ENCODE assay signal across 8 mouse cellular contexts in genomic region chr8:53680846-53681245, GRCm38 (mm10). TPM values are rescaled to one million over a fixed set of nuclear protein-coding genes. Genes with fewer than 3 reads are reported as not detected.
DNase-seq lines count a peak whose midpoint lies in the region; ATAC-seq and TF ChIP-seq lines count a peak whose summit lies in the region.

No protein-coding gene starts in this region.

- no peaks in the 10 kb centered on the region for H3K27me3 ChIP-seq in intestine, embryonic 16.5 days (replicated peaks; ENCODE audit: control insufficient read depth, insufficient read depth, low read length)
- H3K27me3 ChIP-seq in liver, embryonic 14.5 days (ENCODE audit: control insufficient read depth, insufficient read depth, low read length): no peaks in the 10 kb centered on the region

- no peak overlapping the region for H3K9ac ChIP-seq in intestine, embryonic 16.5 days (ENCODE audit: low read depth, low read length)
- no peak overlapping the region for H3K9ac ChIP-seq in liver, embryonic 14.5 days (replicated peaks)

- no peak overlapping the region for H3K4me3 ChIP-seq in intestine, embryonic 16.5 days (ENCODE audit: low read length)
- no peak overlapping the region for H3K4me3 ChIP-seq in liver, embryonic 14.5 days (ENCODE audit: insufficient read depth in 1 of 2, low read depth in 2 of 2, low read length in 2 of 2)

- H3K9me3 ChIP-seq in intestine, embryonic 16.5 days (ENCODE audit: control insufficient read depth, low read length): peaks cover 3% of the 10 kb centered on the region; the same call in 1 of the 2 replicates
- no peaks in the 10 kb centered on the region for H3K9me3 ChIP-seq in liver, embryonic 14.5 days (ENCODE audit: control insufficient read depth, low read length)

- peak; percentile 70 for ATAC-seq in intestine, embryonic 16.5 days
- ATAC-seq in liver, embryonic 14.5 days (ENCODE audit: insufficient read depth): no peak

- no peak overlapping the region for H3K4me2 ChIP-seq in intestine, embryonic 16.5 days (ENCODE audit: low read depth, low read length)
- H3K4me2 ChIP-seq in liver, embryonic 14.5 days (ENCODE audit: low read depth): no peak overlapping the region

- no peak overlapping the region for H3K27ac ChIP-seq in intestine, embryonic 16.5 days (ENCODE audit: low read length)
- H3K27ac ChIP-seq in liver, embryonic 14.5 days: no peak overlapping the region

- peak; percentile 57 for DNase-seq in kidney, postnatal 10 days
- DNase-seq in kidney, adult 8-10 months: no peak
- DNase-seq in cerebellum, adult 8-10 months: peak; percentile 21
- peak; percentile 53 to 84 for DNase-seq in frontal cortex, adult 2 months (ENCODE audit: extremely low spot score in 1 of 2, low spot score in 1 of 2)
- no peak for DNase-seq in liver, embryonic 14.5 days (ENCODE audit: low read depth in 3 of 3, low spot score in 3 of 3)
- peak; percentile 80 for DNase-seq in retina, embryonic 14.5 days (ENCODE audit: low spot score)
- no peak for DNase-seq in B cell, adult 2 months

- H3K36me3 ChIP-seq in intestine, embryonic 16.5 days (ENCODE audit: control insufficient read depth, insufficient read depth, low read length): no peaks in the 10 kb centered on the region
- no peaks in the 10 kb centered on the region for H3K36me3 ChIP-seq in liver, embryonic 14.5 days (replicated peaks; ENCODE audit: control insufficient read depth, insufficient read depth, low read depth)

- TF ChIP-seq EP300 in liver, embryonic 14.5 days (IDR thresholded peaks at IDR 0.05; ENCODE audit: low read depth): no peak

- WGBS in intestine, embryonic 16.5 days: 17% methylated on average over 12 of the region's 12 CpGs
- WGBS in liver, embryonic 14.5 days (ENCODE audit: insufficient replicate concordance): 27% methylated on average over 12 of the region's 12 CpGs

- peak; percentile 63 for TF ChIP-seq CTCF in liver, embryonic 14.5 days (IDR thresholded peaks at IDR 0.05; ENCODE audit: low read depth)

- no peaks in the 10 kb centered on the region for H3K4me1 ChIP-seq in intestine, embryonic 16.5 days (ENCODE audit: control insufficient read depth, insufficient read depth, low read length)
- no peaks in the 10 kb centered on the region for H3K4me1 ChIP-seq in liver, embryonic 14.5 days (replicated peaks; ENCODE audit: control insufficient read depth in 2 of 2, insufficient read depth in 2 of 2, low read length in 1 of 2)

RNA-seq across cellular contexts. Expression of gene Neil3, which starts 42.0 kb away (rescaled TPM):
- polyA plus RNA-seq in frontal cortex, adult 2 months (2012; rRNA removed): 0.30 and 0.59 TPM in 2 replicates
- 19.6 and 24.4 TPM in 2 replicates for polyA plus RNA-seq in intestine, embryonic 16.5 days (2015; fragmentation: Nextera tagmentation; extraction: Ambion mirVana)
- 15.7 and 26.7 TPM in 2 replicates for polyA plus RNA-seq in liver, embryonic 14.5 days (2012; rRNA removed)
- polyA plus RNA-seq in liver, embryonic 14.5 days (2014; fragmentation: Nextera tagmentation; extraction: Ambion mirVana): 24.7 and 28.4 TPM in 2 replicates

Comparison
In these comparisons a context has a peak if more than half of its experiments do, and no peak if none do; other contexts are left out.
1. DNase-seq: peak in kidney, postnatal 10 days (single experiment), cerebellum, adult 8-10 months (single experiment), frontal cortex, adult 2 months (2 of 2) and retina, embryonic 14.5 days (single experiment); none in kidney, adult 8-10 months (0 of 2), liver, embryonic 14.5 days (0 of 3) and B cell, adult 2 months (0 of 2).
2. RNA of gene Neil3, which starts 42.0 kb away (polyA plus RNA-seq): 15.7 to 28.4 TPM in liver, embryonic 14.5 days and 19.6 to 24.4 TPM in intestine, embryonic 16.5 days; 0.30 to 0.59 TPM in frontal cortex, adult 2 months; every median in the first group is over 10 times any median in the second.